Mouse (Mus musculus): ENCODE results near the gene Cct4.

Gene Cct4

GRCm38 (mm10) chr11:22982846-22983245, 7.5 kb upstream of the Cct4 start:
- no peak for DNase-seq (ENCODE audit: low spot score)

- no peak for DNase-seq (ENCODE audit: low spot score)
These were observed 4.8 kb upstream of the Cct4 start for GRCm38 (mm10) chr11:22985510-22985909.

- no peak for DNase-seq (ENCODE audit: low spot score)
These were observed 3.0 kb upstream of the Cct4 start for GRCm38 (mm10) chr11:22987357-22987756.

GRCm38 (mm10) chr11:22989786-22990185, 533 bp upstream of the Cct4 start:
- DNase-seq (ENCODE audit: low spot score): no peak

- DNase-seq (ENCODE audit: low spot score): no peak
These were observed 1.0 kb downstream of the Cct4 start for GRCm38 (mm10) chr11:22991218-22991835.

- DNase-seq (ENCODE audit: low spot score): no peak
These were observed 4.0 kb downstream of the Cct4 start for GRCm38 (mm10) chr11:22994271-22994670.

- DNase-seq (ENCODE audit: low spot score): no peak
These were observed 5.1 kb downstream of the Cct4 start for GRCm38 (mm10) chr11:22995461-22995860.

- DNase-seq (ENCODE audit: low spot score): peak; percentile 59
These were observed 8.0 kb downstream of the Cct4 start for GRCm38 (mm10) chr11:22998308-22998707.

GRCm38 (mm10) chr11:23005276-23005675, 15.0 kb downstream of the Cct4 start:
- DNase-seq (ENCODE audit: low spot score): no peak

GRCm38 (mm10) chr11:23007166-23007480, 16.8 kb downstream of the Cct4 start:
- no peak for DNase-seq (ENCODE audit: low spot score)

GRCm38 (mm10) chr11:23007481-23008180, 17.3 kb downstream of the Cct4 start, which contains the start of gene Fam161a:
TSS of gene Fam161a (plus strand) at chr11:23007531.
- DNase-seq (ENCODE audit: low spot score): peak; percentile 94

- DNase-seq (ENCODE audit: low spot score): peak; percentile 79
These were observed 18.0 kb downstream of the Cct4 start for GRCm38 (mm10) chr11:23008181-23008823.

GRCm38 (mm10) chr11:23008824-23009200, 18.5 kb downstream of the Cct4 start:
- DNase-seq (ENCODE audit: low spot score): no peak

- no peak for DNase-seq (ENCODE audit: low spot score)
These were observed 22.8 kb downstream of the Cct4 start for GRCm38 (mm10) chr11:23013096-23013495.

- no peak for DNase-seq (ENCODE audit: low spot score)
These were observed 23.4 kb downstream of the Cct4 start for GRCm38 (mm10) chr11:23013580-23014294.

- no peak for DNase-seq (ENCODE audit: low spot score)
These were observed 24.7 kb downstream of the Cct4 start for GRCm38 (mm10) chr11:23014996-23015395.

- no peak for DNase-seq (ENCODE audit: low spot score)
These were observed 27.6 kb downstream of the Cct4 start for GRCm38 (mm10) chr11:23017943-23018342.

GRCm38 (mm10) chr11:23020116-23020770, 29.9 kb downstream of the Cct4 start:
- DNase-seq (ENCODE audit: low spot score): no peak

- no peak for DNase-seq (ENCODE audit: low spot score)
These were observed 30.5 kb downstream of the Cct4 start for GRCm38 (mm10) chr11:23020841-23021240.

- no peak for DNase-seq (ENCODE audit: low spot score)
These were observed 32.8 kb downstream of the Cct4 start for GRCm38 (mm10) chr11:23023155-23023554.

GRCm38 (mm10) chr11:23024169-23024568, 33.9 kb downstream of the Cct4 start:
- no peak for DNase-seq (ENCODE audit: low spot score)

GRCm38 (mm10) chr11:23028957-23029356, 38.6 kb downstream of the Cct4 start:
- no peak for DNase-seq (ENCODE audit: low spot score)
